Mouse (Mus musculus) ES-E14 (cell line): ENCODE data around the gene Cep63. TPM values are rescaled to one million over a fixed set of nuclear protein-coding genes. Genes with fewer than 3 reads are reported as not detected.

Experiments used
- DNase-seq: peaks from one replicate; pipeline ENCODE4 v3.0.0-alpha.2; 2013; ENCODE audit warnings: low read depth, low spot score
- H3K27ac ChIP-seq: 2 replicates; pipeline ENCODE4 v1.5.1; 2012; ENCODE audit warnings: low read depth, mild to moderate bottlenecking, low read length, moderate library complexity, mixed read lengths; ENCODE audit not compliant: poor library complexity, insufficient read depth, severe bottlenecking
- H3K36me3 ChIP-seq: 2 replicates; pipeline ENCODE4 v1.6.1; 2012; ENCODE audit warnings: mild to moderate bottlenecking, low read length, moderate library complexity, mixed read lengths; ENCODE audit not compliant: control insufficient read depth, poor library complexity, insufficient read depth, severe bottlenecking
- H3K4me1 ChIP-seq, 2 experiments: fragments of 150-350 bp in 1 of 2; sonication (generic) in 1 of 2; 2 replicates each; pipeline ENCODE4 v1.6.1; 2012; ENCODE audit warnings: low read length in 2 of 2, mild to moderate bottlenecking in 1 of 2, mixed read lengths in 1 of 2; ENCODE audit not compliant: control insufficient read depth in 2 of 2, insufficient read depth in 2 of 2, poor library complexity in 1 of 2
- H3K4me3 ChIP-seq, 2 experiments: fragments of 150-350 bp in 1 of 2; sonication (generic) in 1 of 2; 2 replicates each; pipeline ENCODE4 v1.5.1; 2012; ENCODE audit warnings: low read length in 2 of 2, low read depth in 1 of 2, mild to moderate bottlenecking in 1 of 2, mixed read lengths in 1 of 2; ENCODE audit not compliant: insufficient read depth in 1 of 2, poor library complexity in 1 of 2, severe bottlenecking in 1 of 2
- H3K9ac ChIP-seq: 2 replicates; pipeline ENCODE4 v1.6.1; 2012; ENCODE audit warnings: low read depth, mild to moderate bottlenecking, low read length, mixed read lengths; ENCODE audit not compliant: poor library complexity, insufficient read depth, severe bottlenecking
- H3K9me3 ChIP-seq: fragments of 150-350 bp; sonication (generic); 2 replicates; pipeline ENCODE4 v1.6.1; 2012; ENCODE audit warnings: low read depth, mild to moderate bottlenecking, low read length; ENCODE audit not compliant: control insufficient read depth, insufficient read depth
- CHD2 ChIP-seq: IDR thresholded peaks from 2 replicates; pipeline ENCODE4 v1.6.1; 2014; ENCODE audit warnings: mild to moderate bottlenecking, low read depth, low read length, inconsistent platforms
- HCFC1 ChIP-seq: IDR thresholded peaks from 2 replicates; pipeline ENCODE4 v1.6.1; 2012; ENCODE audit warnings: low read length, inconsistent platforms, borderline replicate concordance; ENCODE audit not compliant: insufficient read depth
- MAFK ChIP-seq: IDR thresholded peaks from 2 replicates; pipeline ENCODE4 v1.6.1; 2014; ENCODE audit warnings: mild to moderate bottlenecking, low read depth, low read length, inconsistent platforms; ENCODE audit not compliant: insufficient read depth
- ZC3H11A ChIP-seq: IDR thresholded peaks from 2 replicates; pipeline ENCODE4 v1.6.1; 2012; ENCODE audit warnings: low read depth, mild to moderate bottlenecking, inconsistent platforms, low read length, borderline replicate concordance
- ZNF384 ChIP-seq: IDR thresholded peaks from 2 replicates; pipeline ENCODE4 v1.6.1; 2012; ENCODE audit warnings: low read depth, low read length, inconsistent platforms
- in situ Hi-C, 2 experiments: fragments of 600-800 bp; cut with MboI; formaldehyde crosslinking; loops; one replicate each; pipeline ENCODE4 v1.15.1; 2025; ENCODE audit warnings: low sequenced_read_pairs in 2 of 2, inconsistent platforms in 1 of 2; ENCODE audit not compliant: unreplicated experiment in 2 of 2
- total RNA-seq: library from RNA; depleted of rRNA; stranded (reverse); fragments of 300-350 nt; gene quantifications from 2 replicates; pipeline ENCODE4 v1.2.3, GENCODE M21; 2012

The Cep63 gene
- total RNA-seq, 1 experiment, result 26.1 TPM

DNA sequence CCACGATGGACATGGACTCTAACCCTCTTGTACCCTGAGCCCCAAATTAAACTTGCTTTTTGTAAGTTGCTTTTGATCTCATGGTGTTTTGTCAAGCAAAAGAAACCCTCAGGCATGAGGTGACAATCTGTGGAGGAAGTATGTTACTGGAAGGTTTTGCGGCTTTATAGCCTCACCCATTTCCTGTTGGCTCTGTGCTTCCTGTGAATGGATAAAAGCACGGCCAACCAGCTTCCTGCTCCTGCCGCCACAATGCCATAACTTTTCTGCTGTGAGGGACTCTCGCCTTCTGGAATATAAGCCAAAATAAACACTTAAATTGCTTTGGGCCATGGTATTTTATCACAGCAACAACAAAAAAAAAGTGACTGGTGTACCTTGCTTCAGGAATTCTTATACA lies 48.9 kb downstream of the Cep63 start:
- no peak overlapping the region for H3K27ac ChIP-seq
- in situ Hi-C loops, result no loop called here
- no peak for DNase-seq
- H3K9me3 ChIP-seq, result no peaks in the 10 kb centered on the region
- no peak overlapping the region for H3K9ac ChIP-seq
- no peak overlapping the region for H3K4me3 ChIP-seq
- TF ChIP-seq CHD2 (no peak), MAFK (no peak), ZC3H11A (no peak), ZNF384 (no peak), HCFC1 (no peak)
- no peaks in the 10 kb centered on the region for H3K36me3 ChIP-seq
- H3K4me1 ChIP-seq, result no peaks in the 10 kb centered on the region

DNA sequence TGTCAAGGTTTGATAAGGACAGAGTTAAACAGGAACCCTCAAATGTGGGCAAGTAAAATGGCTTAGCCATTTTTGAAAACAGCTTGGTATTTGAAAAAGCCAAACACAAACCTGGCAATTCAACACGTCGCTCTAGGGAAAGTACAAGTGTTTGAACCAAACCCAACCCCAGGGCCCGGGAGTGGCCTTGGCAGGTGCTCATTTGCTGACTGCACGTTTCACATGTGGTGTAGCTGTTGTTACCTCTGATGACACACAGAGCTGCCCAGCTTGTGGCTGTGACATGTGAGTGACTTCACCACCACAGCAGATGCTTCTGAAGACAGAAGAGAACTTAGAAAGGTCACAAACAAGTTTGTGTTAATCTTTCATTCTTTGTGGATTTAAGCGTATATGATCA lies 53.4 kb downstream of the Cep63 start:
- H3K4me1 ChIP-seq, result no peaks in the 10 kb centered on the region
- no peaks in the 10 kb centered on the region for H3K36me3 ChIP-seq
- no peak overlapping the region for H3K4me3 ChIP-seq
- in situ Hi-C loops, result no loop called here
- no peak overlapping the region for H3K9ac ChIP-seq
- TF ChIP-seq ZC3H11A (no peak), HCFC1 (no peak), CHD2 (no peak)
- no peak for DNase-seq
- no peaks in the 10 kb centered on the region for H3K9me3 ChIP-seq
- H3K27ac ChIP-seq, result no peak overlapping the region

DNA sequence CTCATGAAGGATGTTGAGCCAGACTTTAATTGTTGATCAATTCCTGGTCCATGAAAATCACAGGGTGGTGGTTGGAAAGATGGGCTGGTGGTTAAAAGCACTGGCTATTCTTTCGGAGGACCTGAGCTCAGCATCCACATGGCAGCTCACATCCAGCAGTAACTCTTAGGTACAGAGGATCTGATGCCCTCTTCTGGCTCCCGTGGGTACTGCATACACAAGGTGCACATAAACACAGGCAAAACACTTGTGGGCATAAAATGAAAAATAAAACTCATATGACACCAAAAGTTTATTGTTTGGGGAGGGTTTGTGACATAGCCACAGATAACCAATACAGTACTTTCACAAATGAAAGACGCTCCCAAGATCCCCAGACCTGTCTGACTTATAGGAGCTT lies 67.9 kb downstream of the Cep63 start:
- Histone ChIP-seq H3K9me3 (no peaks in the 10 kb centered on the region), H3K4me3 (no peak overlapping the region), H3K4me1 (no peaks in the 10 kb centered on the region), H3K36me3 (no peaks in the 10 kb centered on the region), H3K9ac (no peak overlapping the region), H3K27ac (no peak overlapping the region)
- TF ChIP-seq CHD2 (no peak), ZC3H11A (0 out of 2 replicates have a peak, but pooled peaks have one; percentile 15)
- DNase-seq, result peak; percentile 6
- in situ Hi-C loops, result no loop called here

DNA sequence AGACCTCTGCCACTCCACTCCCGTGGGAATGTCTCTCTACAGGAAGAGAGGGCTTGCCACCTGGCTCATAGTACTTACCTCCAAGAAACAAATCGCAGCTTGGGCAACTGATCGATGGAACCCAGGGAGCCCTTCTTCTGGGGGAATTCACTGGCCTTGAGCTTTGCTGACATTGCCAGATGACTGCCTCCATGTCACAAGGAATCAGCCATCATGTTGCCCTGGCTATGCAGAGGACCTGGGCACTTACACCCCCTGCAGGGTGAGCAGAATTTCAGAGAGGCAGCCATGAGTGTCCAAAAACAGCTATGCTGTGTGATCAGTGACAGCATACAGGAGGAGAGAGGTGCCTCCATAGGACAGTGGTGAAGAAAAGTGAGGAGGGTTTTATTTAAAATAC lies 72.6 kb downstream of the Cep63 start:
- Histone ChIP-seq H3K4me1 (no peaks in the 10 kb centered on the region), H3K4me3 (no peak overlapping the region), H3K27ac (no peak overlapping the region), H3K9ac (no peak overlapping the region), H3K36me3 (no peaks in the 10 kb centered on the region), H3K9me3 (no peaks in the 10 kb centered on the region)
- DNase-seq, result no peak
- in situ Hi-C loops, result no loop called here
- no peak for TF ChIP-seq ZNF384
- no peak for TF ChIP-seq HCFC1
- TF ChIP-seq MAFK, result no peak
- no peak for TF ChIP-seq ZC3H11A
- no peak for TF ChIP-seq CHD2

DNA sequence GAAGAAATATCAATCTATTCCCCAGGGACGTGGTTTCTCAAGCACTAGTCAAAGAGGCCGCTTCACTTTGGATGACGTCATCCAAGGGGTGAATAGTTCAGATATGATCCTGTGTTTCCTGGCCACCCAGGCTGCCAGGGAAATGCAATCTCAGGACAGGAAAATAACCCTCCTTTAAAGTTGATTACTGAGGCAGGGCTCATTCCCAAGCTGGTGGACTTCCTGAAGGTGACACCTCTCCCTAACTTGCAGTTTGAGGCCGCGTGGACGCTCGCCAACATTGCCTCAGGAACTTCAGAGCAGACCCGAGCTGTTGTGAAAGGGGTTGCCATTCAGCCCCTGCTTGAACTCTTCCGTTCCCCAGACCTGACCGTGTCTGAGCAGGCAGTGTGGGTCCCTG lies 74.6 kb downstream of the Cep63 start:
- H3K27ac ChIP-seq, result no peak overlapping the region
- no peak overlapping the region for H3K9ac ChIP-seq
- in situ Hi-C loops, result no loop called here
- no peaks in the 10 kb centered on the region for H3K4me1 ChIP-seq
- TF ChIP-seq MAFK (no peak), CHD2 (no peak)
- no peak for DNase-seq
- no peaks in the 10 kb centered on the region for H3K36me3 ChIP-seq
- H3K4me3 ChIP-seq, result no peak overlapping the region
- H3K9me3 ChIP-seq, result no peaks in the 10 kb centered on the region
